Mouse (Mus musculus) urinary bladder, postnatal 36 days (tissue): ENCODE results near the gene Cavin1.

Experiments
- DNase-seq, 2 experiments: peaks; one replicate each; pipeline ENCODE4 v3.0.0; 2022; ENCODE audit warnings: low spot score in 2 of 2, mixed read lengths in 1 of 2

The Cavin1 gene

DNA sequence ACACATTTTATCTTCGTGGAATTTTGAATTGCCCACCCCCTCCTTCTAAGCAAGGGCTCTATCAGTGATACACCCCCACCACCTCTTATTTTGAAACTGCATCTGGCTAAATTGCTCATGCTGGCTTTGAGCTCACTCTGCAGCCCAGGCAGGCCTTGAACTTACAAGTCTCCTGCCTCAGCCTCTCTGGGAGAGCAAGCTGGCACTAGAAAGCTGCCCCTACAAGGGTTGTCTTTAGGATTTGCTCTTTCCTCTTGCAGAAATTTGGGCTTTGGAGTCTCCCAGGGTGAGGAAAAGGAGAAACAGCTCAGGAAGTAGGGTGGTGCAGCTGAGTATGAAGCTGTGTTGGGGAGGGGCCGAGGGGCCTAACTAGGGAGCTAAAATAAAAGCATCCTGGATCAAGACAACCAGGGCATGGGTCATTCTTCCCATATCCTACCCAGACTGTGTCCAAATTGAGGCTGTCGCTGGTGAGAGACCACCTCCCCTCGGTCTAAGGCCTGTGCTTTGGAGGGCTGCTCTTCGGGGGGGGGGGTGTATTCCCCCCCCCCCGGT, 12.7 kb downstream of the Cavin1 start:
- DNase-seq = no peak

DNA sequence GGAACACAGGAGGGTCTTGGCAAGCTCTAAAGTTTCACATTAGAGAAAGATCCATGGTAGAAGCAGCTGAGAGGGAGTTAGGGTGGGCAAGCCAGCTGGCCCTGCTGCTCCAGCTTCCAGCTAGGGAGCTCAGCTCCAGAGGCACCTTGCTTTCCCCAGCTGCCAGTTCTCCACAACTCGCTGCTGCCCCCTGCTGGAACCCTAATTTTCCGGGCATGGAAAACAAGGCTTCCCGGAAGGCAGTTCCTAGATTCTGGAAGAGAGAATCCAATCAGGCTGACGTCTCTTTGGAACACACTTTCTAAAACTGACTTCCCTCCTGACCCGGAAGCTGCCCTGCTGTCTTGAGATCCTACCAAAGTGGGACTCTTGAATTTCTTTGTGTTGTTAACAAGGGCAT, 13.4 kb downstream of the Cavin1 start:
- DNase-seq = peak; percentile 77 to 88

DNA sequence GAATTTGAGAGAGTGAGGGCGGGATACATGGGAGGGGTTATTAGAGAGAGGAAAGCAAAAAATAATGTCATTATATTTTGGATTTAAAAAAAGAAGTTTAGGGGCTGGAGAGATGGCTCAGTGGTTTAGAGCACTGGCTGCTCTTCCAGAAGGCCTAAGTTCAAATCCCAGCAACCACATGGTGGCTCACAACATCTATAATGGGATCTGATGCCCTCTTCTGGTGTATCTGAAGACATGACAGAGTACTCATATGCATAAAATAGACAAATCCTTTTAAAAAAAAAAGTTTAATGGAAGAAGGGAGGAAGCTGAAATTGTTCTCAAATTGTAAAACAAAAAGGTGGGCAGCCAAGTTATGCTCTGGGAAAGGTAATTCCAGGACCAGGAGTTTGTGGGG, 21.1 kb downstream of the Cavin1 start:
- no peak for DNase-seq

DNA sequence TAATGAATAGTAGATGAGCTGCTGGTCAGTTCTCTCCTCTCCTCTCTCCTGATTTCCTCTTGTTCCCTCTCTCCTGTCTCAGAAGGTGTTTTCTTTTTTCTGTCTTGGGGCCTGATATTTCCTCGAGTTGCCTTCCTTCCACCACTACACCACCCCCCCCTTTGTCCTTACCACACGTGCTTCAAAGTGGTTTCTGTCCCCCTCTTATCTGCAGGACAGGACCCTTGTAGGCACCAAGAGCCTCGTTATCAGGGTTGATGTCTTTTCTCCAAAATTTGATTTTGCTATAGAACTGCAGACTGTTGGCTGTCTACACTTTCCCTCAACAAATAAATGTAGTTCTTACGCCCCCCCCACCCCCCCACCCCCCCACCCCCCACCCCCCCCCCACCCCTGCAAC, 22.4 kb downstream of the Cavin1 start:
- no peak for DNase-seq

DNA sequence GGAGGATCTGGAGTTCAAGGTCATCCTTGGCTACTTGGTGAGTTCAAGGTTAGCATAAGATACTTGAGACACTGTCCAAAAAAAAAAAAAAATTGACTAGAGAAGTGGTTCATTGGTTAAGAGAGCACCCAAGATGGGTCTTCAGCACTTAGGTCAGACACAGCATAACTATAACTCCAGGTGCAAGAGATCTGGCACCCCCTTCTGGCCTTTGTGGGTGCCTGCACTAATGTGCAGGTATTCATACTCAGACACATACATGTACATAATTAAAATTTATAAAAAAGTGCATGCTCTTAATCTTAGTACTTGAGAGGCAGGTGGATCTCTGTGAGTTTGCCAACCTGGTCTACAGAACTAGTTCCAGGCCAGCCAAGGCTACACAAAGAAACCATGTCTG, 23.1 kb downstream of the Cavin1 start:
- DNase-seq = no peak

DNA sequence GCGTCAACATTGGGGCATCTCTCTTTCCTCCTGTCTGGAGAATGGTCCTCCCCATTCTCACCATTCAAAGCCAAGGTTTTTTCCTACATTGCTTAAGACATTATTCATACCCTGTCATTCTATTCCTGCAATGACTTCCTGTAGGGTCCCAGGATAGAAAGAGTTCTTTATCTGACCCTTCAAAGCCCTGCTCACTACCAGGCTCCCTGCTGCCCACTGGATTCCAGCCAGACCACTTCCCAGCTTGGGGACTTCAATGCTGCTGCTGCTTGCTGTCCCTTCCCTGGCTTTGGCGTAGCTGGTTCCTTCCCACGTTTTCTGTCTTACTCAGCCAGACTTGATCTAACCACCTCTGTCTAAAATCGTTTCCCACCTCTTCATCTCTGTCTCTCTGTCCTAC, 23.8 kb downstream of the Cavin1 start:
- no peak for DNase-seq

DNA sequence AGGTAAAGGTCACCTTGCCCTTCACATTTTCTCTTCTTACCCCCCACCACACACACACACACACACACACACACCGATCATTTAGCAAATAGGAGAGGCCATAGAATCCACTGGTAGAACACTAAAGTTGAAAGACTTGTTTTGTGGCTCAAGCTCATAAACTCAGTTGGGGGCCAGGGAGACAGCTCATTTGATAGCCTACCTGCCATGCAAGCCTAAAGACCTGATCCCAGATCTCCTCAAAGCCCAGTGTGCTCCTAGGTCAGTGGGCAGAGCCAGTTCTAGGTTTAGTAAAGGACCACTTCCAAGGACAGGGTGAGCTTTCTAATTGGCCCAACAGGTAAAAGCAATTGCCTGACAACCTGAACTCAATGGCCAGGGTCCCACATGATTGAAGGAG, 28.3 kb downstream of the Cavin1 start:
- no peak for DNase-seq

DNA sequence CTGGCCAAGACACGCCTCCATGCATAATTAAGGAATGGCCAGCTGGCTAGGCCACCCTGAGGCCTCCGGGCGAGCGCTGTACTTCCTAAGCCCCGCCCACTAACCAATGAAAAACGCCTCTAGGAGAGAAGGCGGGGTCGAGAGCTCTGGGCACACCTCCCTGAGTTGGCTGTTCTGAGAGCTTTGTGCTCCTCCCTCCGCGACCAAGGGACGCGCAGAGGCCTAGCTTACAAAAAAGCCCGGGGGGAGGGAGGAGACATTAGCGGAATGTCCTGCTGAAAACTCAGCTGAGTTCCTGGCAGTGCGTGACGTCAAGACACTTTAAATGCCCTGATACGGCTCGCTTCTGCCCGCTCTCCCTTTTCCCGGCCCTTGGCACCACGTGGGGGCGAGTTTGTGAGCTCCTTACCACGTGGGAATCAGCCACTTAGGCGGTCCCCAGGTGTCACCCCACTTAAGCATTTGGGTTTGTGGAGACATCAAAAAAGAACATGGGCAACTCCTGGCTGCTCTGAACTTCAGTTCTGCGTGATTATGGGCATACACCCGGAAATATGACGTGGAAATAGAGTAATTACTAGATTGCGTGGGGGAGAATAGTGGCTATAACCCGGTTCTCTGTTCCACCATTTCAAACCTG, 31.1 kb downstream of the Cavin1 start, which contains the start of gene Stat3:
Stat3 (minus strand) TSS at position 29 of the 640 bp plus-strand sequence.
- peak; percentile 99 to 100 for DNase-seq

DNA sequence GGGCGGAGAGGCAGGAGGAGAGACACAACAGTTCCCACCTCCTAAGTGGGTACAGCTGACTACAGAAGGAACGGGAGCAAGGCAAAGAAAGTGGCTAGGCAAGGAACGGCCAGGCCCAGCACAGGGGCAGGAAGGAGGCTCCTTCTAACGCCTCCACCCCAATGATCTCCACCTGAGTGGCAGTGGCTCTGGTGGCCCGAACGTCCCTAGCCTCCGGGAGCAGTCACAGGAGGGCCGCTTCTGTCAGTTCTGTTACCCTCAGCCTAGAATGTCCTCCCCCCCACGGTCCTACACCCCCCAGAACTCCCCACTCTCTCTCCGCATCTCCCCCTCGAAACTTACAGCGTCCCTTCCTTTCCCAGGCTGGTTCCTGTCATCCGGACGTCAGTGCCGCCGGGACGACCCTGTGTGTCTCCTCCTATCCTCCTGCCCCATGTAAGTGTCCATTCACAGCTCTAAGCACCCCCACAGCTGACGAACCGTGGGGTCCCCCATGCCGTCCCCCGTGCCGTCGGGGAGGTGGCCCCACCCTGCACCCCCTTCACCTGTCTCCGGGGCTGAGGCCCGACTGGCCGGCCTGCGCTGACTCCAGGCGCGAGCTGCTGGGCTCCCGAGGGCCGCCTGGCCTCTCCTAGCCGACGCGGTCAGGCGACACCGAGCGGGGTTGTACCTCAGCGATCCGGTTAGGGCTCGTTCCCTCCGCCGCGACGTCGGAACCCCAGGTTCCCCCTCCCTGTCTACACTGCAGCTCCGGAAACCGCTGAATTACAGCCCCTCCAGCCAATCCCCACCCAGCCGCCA, 31.8 kb downstream of the Cavin1 start:
- peak in 1 of 2 experiments; percentile 23 for DNase-seq

DNA sequence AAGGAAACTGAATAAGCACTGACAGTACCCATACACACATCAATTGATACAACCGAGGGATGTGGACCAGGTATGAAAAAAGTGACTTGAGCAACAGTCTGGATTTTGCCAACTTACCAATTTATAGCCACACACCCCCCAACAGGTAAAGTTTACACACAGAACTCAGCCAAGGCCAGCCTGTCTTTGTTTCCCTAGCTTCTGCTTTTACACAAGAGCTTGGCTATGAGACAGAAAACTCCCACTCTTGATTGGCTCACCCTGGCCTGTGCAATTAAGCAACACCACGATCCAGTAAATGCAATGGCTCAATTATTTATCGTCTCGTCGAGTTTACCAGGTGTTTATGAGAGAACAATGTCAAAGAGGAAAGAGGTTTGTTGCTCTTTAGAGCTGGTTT, 32.6 kb downstream of the Cavin1 start:
- peak in 1 of 2 experiments; percentile 65 for DNase-seq

DNA sequence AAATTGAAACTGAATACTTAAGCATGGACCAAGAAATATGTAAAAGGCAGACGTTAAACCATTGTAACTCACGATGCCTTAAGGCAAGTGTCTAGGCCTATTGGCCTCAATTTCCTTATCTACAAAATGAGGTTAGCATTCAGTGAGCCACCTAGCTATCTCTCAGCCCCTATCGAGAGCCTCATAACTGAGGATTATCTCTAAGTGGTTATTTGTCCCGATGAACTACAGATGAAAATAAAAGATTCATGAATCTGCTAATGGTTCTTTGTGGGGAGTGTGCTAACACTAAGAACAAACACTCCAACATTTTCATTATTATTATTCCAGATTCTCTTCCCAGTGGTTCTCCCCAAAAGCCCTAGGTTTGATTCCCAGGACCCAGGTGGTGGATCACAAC, 33.4 kb downstream of the Cavin1 start:
- DNase-seq = no peak

DNA sequence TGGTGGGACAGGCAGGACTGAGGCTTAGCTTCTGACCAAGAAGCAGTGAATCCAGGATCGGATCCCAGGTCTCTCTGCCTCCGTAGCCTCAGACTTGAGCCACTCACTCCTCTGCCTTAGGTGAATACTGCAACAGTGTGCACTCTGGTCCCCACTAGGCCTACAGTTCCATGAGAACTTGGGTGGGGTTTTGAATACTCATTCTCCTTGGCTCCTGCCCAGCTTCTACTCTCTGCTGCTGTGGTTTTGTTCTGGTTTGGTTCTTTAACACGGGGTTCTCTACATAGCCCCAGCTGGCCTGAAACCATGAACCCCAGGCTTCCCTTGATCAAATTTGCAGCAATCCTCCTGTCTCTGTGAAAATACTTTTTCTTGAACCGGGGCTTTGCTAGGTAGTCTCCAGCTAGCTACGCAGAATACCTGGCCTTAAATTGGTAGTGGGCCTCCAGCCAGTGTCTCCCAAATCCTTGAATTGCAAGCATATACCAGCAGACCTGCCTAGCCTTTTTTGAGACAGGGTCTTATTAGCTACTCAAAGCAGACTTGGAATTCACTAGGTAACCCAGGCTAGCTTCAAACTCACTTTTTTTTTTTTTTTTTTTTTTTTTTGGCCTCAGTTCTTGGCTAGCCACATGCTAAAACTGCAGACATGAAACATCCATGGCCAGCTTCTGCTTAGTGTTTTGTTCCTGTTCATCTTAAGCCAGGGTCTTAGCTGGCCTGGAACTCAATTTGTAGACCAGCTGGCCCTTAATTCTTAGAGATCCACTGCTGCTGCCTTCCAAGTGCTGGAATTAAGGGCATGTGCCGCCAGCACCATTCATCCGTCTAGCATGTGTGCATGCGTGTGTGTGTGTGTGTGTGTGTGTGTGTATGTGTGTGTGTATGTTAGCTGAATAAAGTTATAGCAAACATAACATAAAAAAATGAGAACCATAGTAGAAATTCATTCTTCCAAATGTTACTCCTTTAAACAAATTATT, 35.0 kb downstream of the Cavin1 start:
- DNase-seq = peak; percentile 28 to 34

DNA sequence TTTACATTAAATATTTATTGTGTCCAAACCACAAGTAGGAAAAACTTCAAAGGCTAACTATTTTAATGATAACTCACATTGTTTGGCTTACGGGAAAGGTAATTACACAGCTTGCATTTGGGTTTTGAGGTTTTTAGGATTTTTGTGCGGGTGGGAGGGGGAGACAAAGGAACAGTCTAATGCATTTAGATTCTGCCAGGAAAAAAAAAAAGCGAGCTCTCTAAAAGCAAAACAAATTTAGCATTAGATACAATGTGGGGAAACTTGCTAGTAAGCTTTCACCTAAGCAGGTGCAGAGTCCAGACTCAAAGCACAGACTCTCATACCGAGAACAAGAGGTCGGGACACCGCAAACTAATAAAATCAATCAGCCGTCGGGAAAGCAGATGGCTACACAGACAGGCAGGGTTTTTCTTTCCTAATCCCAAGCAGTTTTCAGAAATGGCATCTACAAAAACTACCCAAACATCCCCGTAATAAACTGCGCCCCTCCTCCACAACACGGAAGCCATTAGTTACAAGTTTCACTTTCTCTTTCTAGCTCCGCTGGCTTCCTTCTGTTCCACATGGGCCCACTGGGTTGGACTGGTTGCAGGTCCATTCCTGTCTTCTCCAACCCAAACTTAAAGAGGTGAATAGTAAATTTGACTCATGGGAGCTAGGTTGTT, 39.3 kb downstream of the Cavin1 start:
- DNase-seq = peak; percentile 50

DNA sequence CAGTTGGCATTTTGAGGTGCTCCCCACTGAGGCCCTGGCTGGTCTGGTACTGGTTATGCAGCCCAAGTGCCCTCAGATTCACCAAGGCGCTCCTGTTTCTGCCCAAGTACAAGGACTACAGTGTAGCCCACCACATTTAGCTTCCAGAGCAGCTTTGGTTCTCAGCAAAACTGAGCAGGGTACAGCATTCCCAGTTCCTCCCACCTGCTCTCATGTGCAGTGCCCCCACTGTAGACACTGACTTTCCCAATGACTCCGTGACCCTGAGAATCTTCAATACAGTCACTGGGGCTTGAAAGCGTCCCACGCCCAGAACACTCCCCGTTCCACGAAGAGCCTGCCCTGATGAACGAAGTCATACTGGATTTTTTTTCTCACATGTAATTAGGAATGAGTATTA, 40.1 kb downstream of the Cavin1 start:
- DNase-seq = no peak

DNA sequence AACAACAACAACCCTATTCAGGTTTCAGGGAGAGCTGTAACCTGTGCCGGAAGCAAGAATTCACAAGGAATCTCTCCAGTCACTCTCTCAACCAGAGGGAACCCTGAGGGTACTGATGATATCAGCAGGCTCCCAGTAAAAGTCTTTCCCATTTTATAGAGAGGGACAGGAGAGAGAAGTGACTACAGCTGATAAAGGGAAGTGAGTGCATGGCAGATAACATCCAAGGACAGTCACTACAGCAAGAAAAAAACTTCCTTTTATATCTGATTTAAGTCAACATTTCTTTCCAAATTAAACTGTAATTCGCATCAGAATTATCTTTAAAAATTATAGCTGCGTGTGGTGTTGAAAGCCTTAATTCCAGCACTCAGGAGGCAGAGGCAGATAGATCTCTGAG, 43.3 kb downstream of the Cavin1 start:
- DNase-seq = no peak

DNA sequence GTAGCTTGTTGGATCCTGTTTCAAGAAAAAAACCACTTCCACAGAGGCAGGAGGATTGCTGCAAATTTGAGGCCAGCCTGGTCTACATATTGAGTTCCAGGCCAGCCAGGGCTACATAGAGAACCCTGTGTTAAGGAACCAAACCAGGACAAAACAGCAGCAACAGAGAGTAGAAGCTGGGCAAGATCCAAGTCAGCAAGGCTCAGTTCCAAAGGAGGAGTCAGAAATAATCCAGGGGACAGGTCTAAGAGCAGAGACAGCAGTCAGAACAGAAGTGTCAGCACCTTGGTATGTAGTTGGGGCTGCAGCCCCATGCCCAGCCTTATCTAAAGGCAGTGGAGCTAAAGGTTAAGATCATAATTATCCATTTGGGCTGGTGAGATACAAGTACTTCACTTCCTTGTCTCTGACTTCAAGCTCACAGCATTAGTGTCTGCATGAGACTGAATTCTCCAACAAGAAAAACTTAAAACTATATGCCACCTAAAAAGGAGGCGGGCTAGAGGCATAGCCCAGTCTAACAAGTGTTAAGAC, 46.2 kb downstream of the Cavin1 start:
- DNase-seq = no peak

DNA sequence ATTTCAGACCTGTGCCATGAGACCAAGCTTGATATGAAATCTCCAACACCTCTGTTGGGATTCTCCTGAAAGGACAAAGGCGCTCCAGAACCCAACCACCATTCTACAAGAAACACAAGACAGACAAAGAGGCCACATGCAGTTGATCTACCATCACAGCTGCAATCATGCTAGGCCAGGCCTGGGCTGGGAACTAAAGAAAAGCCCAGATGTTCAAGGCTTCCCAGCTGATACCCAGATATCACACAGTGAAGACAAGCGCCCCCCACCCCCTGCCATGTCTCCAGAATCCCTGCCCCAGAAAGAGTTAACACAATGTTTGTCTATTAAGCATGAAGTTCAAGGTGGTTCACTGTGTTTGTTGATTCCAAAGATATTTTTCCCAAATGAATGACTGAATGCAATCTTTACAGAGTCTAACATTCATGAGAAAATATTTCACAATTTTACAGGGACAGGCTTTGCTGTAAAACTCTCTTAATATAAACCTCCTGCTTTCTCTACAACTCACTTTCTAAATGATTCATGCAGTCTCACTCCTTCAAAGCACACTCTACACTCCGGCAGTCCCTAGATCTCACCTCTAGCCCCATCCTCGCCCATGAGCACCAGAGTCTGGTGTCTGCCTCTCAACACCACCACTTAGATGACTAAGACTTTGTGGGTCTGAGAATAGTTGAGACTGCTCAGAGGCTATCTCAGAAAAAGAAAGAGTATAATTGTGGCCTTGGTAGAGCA, 49.6 kb downstream of the Cavin1 start:
- DNase-seq = no peak

DNA sequence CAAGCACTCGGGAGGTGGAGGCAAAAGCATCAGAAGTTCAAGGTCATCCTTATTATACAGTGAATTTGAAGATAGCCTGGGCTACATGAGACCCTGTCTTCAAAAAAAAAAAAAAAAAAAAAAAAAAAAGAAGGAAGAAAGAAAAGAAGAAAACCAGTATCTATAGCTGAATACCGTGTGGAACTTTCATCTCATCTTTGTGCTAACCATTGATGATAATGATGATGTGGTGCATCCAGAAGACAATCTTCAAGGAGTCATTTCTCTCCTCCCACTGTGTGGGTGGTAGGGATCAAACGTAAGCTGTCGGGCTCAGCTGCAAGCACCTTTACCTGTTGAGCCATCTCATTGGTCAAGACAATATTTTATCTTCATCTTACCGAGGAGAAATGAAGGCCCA, 52.7 kb downstream of the Cavin1 start:
- no peak for DNase-seq

DNA sequence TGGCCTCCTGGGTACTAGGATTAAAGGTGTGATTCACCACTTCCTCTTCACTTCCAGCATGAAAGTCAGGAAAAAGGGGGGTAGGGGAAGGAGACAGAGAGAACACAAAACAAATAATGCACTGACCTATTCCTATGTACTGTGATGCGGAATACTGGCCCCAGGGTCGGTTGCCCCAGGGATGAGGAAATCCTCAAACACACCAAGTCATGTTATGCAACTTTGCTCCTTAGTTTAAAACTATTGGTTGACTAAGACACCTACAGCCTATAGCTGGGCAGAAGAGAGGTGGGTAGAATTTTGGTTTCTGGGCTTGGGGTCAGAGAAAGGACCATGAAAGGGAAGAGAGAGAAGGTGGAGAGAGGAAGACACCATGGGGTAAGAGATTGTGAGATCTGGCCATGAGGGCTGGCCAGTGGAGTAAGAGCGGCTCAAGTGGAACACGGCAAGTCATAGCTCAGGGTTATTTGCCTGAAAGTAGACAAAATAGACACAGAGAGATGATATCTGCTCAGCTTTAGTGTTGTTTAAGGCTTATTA, 54.2 kb downstream of the Cavin1 start:
- DNase-seq = no peak

DNA sequence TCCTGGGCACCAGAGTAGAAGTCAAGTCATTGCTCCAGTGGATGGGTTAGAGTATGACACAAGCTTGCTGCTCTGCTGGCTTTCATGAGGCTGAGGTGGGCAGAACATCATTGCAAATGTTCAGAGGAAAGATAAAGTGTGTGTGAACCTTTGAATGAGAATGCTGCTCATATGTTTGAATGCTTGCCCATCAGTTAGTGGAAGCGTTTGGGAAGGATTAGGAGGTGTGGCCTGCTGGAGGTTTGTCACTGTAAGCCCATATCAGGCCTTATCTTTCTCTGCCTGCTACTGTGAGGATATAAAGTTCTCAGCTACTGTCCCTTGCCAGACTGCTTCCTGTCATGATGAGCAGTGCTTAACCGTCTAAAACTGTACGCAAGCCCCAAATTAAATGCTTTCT, 55.6 kb downstream of the Cavin1 start:
- no peak for DNase-seq
